Mouse (Mus musculus): ENCODE measurements around the gene Igsf21. TPM values are rescaled to one million over a fixed set of nuclear protein-coding genes. Genes with fewer than 3 reads are reported as not detected.
A peak's percentile ranks its signal among the peaks of the same experiment; 100 is the strongest.

Gene Igsf21
- polyA plus RNA-seq (2014; fragmentation: Nextera tagmentation; extraction: Ambion mirVana): 15.2 and 16.5 TPM in 2 replicates

DNA sequence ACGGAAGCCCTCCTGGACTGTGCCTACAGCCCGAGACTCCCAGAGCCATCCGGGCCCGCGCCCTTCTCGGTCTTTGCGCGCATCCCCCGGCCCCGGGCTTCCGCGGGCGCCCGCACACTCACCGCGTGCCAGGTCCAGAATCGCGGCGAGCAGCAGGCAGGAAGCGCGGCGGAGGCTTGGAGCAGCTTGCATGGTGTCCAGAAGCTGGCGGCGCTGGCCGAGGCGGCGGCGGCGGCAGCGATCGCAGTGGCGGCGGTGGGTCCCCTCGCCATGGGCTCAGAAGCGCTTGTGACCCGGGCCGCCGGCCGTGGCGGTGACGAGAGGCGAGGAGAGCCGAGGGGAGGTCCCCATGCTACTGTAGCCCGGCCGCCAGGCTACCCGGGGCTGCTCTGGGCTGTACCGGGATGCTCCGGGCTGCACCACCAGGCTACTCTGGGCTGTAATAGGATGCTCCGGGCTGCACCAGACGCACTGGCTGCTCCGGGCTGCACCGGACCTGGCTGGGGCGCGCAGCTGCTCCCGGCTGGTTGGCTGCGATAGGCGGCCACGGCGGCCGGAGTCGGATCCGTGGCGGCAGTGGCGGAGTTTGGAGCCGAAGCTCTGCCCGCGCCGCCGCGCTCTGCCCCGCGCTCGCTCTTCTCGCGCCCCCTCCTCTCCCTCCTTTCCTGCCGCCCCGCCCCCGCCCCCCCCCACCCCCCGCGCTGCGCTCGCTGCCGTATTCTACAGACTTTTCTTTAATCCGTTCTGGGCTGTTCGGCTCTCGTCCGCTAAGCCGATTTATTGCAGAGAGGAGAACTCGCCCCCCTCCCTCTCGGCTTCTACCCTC, at the start of gene Igsf21:
TSS of gene Igsf21 (minus strand) at position 605 of the 826 bp plus-strand sequence.
- Histone ChIP-seq H3K9ac (ENCODE audit: low read length) (peak within 1 kb of the TSS; percentile 80), H3K36me3 (ENCODE audit: control insufficient read depth, insufficient read depth, low read length) (no peaks in the 10 kb centered on the region), H3K9me3 (ENCODE audit: control insufficient read depth, low read length) (no peaks in the 10 kb centered on the region), H3K4me1 (ENCODE audit: control insufficient read depth, insufficient read depth, low read length) (peaks cover 36% of the 10 kb centered on the region), H3K4me3 (ENCODE audit: low read depth, low read length) (peak within 1 kb of the TSS; percentile 62), H3K27me3 (ENCODE audit: control insufficient read depth, insufficient read depth, low read length) (peaks cover 68% of the 10 kb centered on the region), H3K27ac (ENCODE audit: low read depth, low read length) (peak within 1 kb of the TSS; percentile 61), H3K4me2 (peak within 1 kb of the TSS; percentile 98)
- WGBS: under 1% methylated on average over 78 of the region's 90 CpGs
- ATAC-seq (ENCODE audit: low FRiP score) (peak; percentile 84), DNase-seq (ENCODE audit: low spot score, missing footprints) (peak; percentile 96)

DNA sequence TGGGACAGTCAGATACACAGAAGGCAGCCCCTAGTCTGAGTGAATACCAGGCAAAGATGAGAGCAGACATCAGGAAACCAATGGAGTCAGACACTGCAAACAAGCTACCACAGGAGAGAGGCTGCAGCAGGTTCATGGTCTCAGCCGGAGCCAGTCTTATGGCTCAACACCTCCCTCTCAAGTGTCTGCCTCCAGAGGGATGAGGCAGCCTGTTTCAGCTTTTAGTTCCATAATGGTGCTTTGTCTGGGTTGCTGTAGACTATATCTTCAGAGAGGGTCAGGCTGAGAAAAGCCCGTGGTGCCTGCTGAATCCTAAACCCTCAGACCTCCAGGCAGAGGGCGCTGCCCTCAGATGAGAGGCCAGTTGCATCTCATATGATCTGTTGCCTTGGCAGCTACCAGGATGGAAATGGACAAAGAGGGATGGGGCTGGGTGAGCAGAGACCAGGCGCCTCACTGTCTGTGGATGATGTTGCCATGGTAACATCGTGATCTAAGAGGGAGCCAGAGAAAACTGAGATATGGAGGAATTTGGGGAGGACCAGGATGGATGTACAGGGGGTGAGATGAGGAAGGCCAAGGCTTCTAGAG, 39.2 kb upstream of the Igsf21 start:
- ATAC-seq (ENCODE audit: low FRiP score) (no peak), DNase-seq (ENCODE audit: low spot score, missing footprints) (peak; percentile 77)
- H3K9ac ChIP-seq (ENCODE audit: low read length): no peak overlapping the region
- no peaks in the 10 kb centered on the region for H3K4me1 ChIP-seq (ENCODE audit: control insufficient read depth, insufficient read depth, low read length)
- no peak overlapping the region for H3K4me3 ChIP-seq (ENCODE audit: low read depth, low read length)
- no peaks in the 10 kb centered on the region for H3K36me3 ChIP-seq (ENCODE audit: control insufficient read depth, insufficient read depth, low read length)
- H3K27ac ChIP-seq (ENCODE audit: low read depth, low read length): no peak overlapping the region
- H3K27me3 ChIP-seq (ENCODE audit: control insufficient read depth, insufficient read depth, low read length): no peaks in the 10 kb centered on the region
- H3K9me3 ChIP-seq (ENCODE audit: control insufficient read depth, low read length): no peaks in the 10 kb centered on the region
- no peak overlapping the region for H3K4me2 ChIP-seq
- 66% methylated on average over 5 of the region's 5 CpGs for WGBS

DNA sequence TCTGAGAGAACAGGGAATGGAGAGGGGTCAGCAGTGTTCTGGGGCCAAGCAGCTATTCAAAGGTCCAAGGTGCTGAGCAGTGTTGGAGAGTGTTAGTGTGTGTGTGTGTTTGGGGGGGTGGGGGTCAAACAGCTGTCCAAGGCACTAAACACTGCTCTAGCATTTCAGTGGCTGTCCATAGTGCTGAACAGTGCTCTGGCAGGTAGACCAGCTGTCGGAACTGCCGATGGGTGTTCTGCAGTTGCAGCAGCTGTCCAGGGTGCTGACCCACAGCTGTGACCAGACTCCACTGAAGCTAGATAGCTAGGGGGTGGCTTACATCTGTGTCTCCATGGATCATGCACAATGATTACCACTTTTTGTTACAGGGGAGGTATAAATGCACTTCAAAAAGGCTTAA, 36.8 kb upstream of the Igsf21 start:
- WGBS: 22% methylated on average over 2 of the region's 2 CpGs
- peak; percentile 83 for DNase-seq (ENCODE audit: low spot score, missing footprints)
- H3K27ac ChIP-seq (ENCODE audit: low read depth, low read length): no peak overlapping the region
- no peaks in the 10 kb centered on the region for H3K36me3 ChIP-seq (ENCODE audit: control insufficient read depth, insufficient read depth, low read length)
- H3K9ac ChIP-seq (ENCODE audit: low read length): no peak overlapping the region
- H3K27me3 ChIP-seq (ENCODE audit: control insufficient read depth, insufficient read depth, low read length): no peaks in the 10 kb centered on the region
- H3K4me1 ChIP-seq (ENCODE audit: control insufficient read depth, insufficient read depth, low read length): no peaks in the 10 kb centered on the region
- no peak overlapping the region for H3K4me2 ChIP-seq
- H3K9me3 ChIP-seq (ENCODE audit: control insufficient read depth, low read length): no peaks in the 10 kb centered on the region
- H3K4me3 ChIP-seq (ENCODE audit: low read depth, low read length): no peak overlapping the region
- no peak for ATAC-seq (ENCODE audit: low FRiP score)

- ATAC-seq (ENCODE audit: low FRiP score) (no peak), DNase-seq (ENCODE audit: low spot score, missing footprints) (peak; percentile 2)
- Histone ChIP-seq H3K4me2 (no peak overlapping the region), H3K4me1 (ENCODE audit: control insufficient read depth, insufficient read depth, low read length) (no peaks in the 10 kb centered on the region), H3K4me3 (ENCODE audit: low read depth, low read length) (no peak overlapping the region), H3K36me3 (ENCODE audit: control insufficient read depth, insufficient read depth, low read length) (no peaks in the 10 kb centered on the region), H3K27me3 (ENCODE audit: control insufficient read depth, insufficient read depth, low read length) (no peaks in the 10 kb centered on the region), H3K9me3 (ENCODE audit: control insufficient read depth, low read length) (0 out of 2 replicates have a peak, but pooled peaks cover 2% of the 10 kb centered on the region), H3K9ac (ENCODE audit: low read length) (no peak overlapping the region), H3K27ac (ENCODE audit: low read depth, low read length) (no peak overlapping the region)
- WGBS: 96% methylated on average over 2 of the region's 2 CpGs
These were observed 31.7 kb upstream of the Igsf21 start for GRCm38 (mm10) chr4:140278269-140278668.

GRCm38 (mm10) chr4:140271913-140272312, 25.3 kb upstream of the Igsf21 start:
- Histone ChIP-seq H3K27ac (ENCODE audit: low read depth, low read length) (no peak overlapping the region), H3K9me3 (ENCODE audit: control insufficient read depth, low read length) (no peaks in the 10 kb centered on the region), H3K9ac (ENCODE audit: low read length) (no peak overlapping the region), H3K4me2 (no peak overlapping the region), H3K36me3 (ENCODE audit: control insufficient read depth, insufficient read depth, low read length) (no peaks in the 10 kb centered on the region), H3K27me3 (ENCODE audit: control insufficient read depth, insufficient read depth, low read length) (no peaks in the 10 kb centered on the region), H3K4me1 (ENCODE audit: control insufficient read depth, insufficient read depth, low read length) (peaks cover 16% of the 10 kb centered on the region), H3K4me3 (ENCODE audit: low read depth, low read length) (no peak overlapping the region)
- ATAC-seq (ENCODE audit: low FRiP score) (no peak), DNase-seq (ENCODE audit: low spot score, missing footprints) (peak; percentile 64)
- WGBS: 89% methylated on average over 5 of the region's 5 CpGs

- Histone ChIP-seq H3K4me1 (ENCODE audit: control insufficient read depth, insufficient read depth, low read length) (peaks cover 16% of the 10 kb centered on the region), H3K36me3 (ENCODE audit: control insufficient read depth, insufficient read depth, low read length) (no peaks in the 10 kb centered on the region), H3K9ac (ENCODE audit: low read length) (no peak overlapping the region), H3K4me3 (ENCODE audit: low read depth, low read length) (no peak overlapping the region), H3K27ac (ENCODE audit: low read depth, low read length) (no peak overlapping the region), H3K27me3 (ENCODE audit: control insufficient read depth, insufficient read depth, low read length) (no peaks in the 10 kb centered on the region), H3K9me3 (ENCODE audit: control insufficient read depth, low read length) (no peaks in the 10 kb centered on the region), H3K4me2 (no peak overlapping the region)
- ATAC-seq (ENCODE audit: low FRiP score): no peak
- no peak for DNase-seq (ENCODE audit: low spot score, missing footprints)
- WGBS: 47% methylated on average over 7 of the region's 7 CpGs
These were observed 23.9 kb upstream of the Igsf21 start for GRCm38 (mm10) chr4:140270451-140270850.

DNA sequence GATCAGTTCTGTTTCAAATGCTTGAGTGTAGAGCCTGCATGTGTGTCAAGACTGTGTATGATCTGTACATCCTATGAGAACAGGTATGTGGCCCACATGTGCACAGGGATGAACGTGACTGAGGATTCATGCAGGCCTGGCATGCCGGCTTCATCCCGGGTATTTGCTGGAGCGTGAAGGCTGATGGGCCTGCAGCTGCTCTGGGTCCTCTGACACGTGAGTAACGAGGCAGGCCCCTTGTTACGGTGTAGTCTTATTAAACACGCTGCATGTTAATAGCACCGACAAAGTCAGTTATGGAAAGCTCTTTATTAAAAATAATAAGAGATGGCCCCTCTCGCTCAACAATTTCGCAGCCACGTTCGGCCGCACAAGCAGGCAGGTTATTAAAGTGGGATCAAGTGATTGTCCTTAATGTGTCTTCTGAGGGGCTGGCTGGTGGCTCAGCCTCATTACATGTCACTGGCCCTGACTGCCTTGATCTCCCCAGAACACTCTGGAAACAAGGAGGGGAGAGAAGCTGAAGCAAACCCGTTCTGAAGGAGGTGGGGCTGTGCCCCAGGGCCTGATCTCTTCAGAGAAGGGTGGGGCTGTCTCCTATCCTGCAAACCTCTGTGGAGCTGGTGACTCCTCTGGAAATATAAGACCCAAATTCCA, 22.7 kb upstream of the Igsf21 start:
- Histone ChIP-seq H3K4me2 (no peak overlapping the region), H3K36me3 (ENCODE audit: control insufficient read depth, insufficient read depth, low read length) (no peaks in the 10 kb centered on the region), H3K27ac (ENCODE audit: low read depth, low read length) (no peak overlapping the region), H3K4me1 (ENCODE audit: control insufficient read depth, insufficient read depth, low read length) (peaks cover 16% of the 10 kb centered on the region), H3K27me3 (ENCODE audit: control insufficient read depth, insufficient read depth, low read length) (no peaks in the 10 kb centered on the region), H3K4me3 (ENCODE audit: low read depth, low read length) (no peak overlapping the region), H3K9ac (ENCODE audit: low read length) (no peak overlapping the region), H3K9me3 (ENCODE audit: control insufficient read depth, low read length) (no peaks in the 10 kb centered on the region)
- ATAC-seq (ENCODE audit: low FRiP score): no peak
- WGBS: 74% methylated on average over 15 of the region's 15 CpGs
- peak; percentile 69 for DNase-seq (ENCODE audit: low spot score, missing footprints)

DNA sequence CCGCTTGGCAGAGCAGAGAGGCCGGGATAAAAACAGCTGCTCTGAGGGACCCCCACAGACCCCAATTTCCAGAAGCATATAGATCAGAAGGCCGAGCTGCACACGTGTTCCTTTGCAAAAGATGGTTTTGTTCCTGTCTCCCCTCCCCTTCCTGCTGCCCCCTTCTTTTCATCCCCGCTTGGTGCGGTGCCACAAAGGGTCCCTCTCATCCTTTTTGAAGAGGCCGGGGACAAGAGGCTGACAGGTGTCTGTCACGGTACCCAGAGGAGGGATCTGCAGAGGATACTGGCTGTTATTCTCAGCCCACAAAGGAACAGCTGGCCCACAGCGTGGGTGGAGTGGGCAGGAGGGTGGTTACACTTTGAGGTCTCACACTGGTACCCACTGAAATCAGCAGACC, 21.3 kb upstream of the Igsf21 start:
- H3K4me3 ChIP-seq (ENCODE audit: low read depth, low read length): no peak overlapping the region
- H3K4me1 ChIP-seq (ENCODE audit: control insufficient read depth, insufficient read depth, low read length): peaks cover 16% of the 10 kb centered on the region
- no peaks in the 10 kb centered on the region for H3K27me3 ChIP-seq (ENCODE audit: control insufficient read depth, insufficient read depth, low read length)
- no peak overlapping the region; the same call in 1 of the 2 replicates for H3K9ac ChIP-seq (ENCODE audit: low read length)
- H3K27ac ChIP-seq (ENCODE audit: low read depth, low read length): no peak overlapping the region
- ATAC-seq (ENCODE audit: low FRiP score): no peak
- no peaks in the 10 kb centered on the region for H3K36me3 ChIP-seq (ENCODE audit: control insufficient read depth, insufficient read depth, low read length)
- no peaks in the 10 kb centered on the region for H3K9me3 ChIP-seq (ENCODE audit: control insufficient read depth, low read length)
- 55% methylated on average over 9 of the region's 9 CpGs for WGBS
- H3K4me2 ChIP-seq: no peak overlapping the region
- DNase-seq (ENCODE audit: low spot score, missing footprints): peak; percentile 75

DNA sequence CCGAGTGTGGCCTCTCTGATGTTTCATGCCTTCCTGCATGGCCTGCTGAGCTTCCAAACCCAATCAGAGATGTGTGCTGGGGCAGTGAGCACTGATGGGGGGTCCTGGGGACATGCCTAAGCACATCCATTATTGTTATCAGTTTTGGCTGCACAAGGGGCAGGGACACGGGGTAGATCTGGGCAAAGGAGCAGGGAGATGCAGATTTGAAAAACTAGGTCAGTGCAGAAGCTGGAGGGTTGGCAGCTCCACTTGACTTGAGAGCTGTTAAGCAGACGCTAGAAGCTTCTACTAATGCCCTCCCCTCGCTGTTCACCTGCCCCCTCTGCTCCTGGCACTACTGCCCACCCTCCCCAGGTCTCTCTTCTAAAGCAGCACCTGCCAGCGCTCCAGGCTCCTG, 20.5 kb upstream of the Igsf21 start:
- H3K4me1 ChIP-seq (ENCODE audit: control insufficient read depth, insufficient read depth, low read length): peaks cover 16% of the 10 kb centered on the region

More for the DNA sequence above, 20.5 kb upstream of the Igsf21 start:
- no peaks in the 10 kb centered on the region for H3K9me3 ChIP-seq (ENCODE audit: control insufficient read depth, low read length)
- H3K27me3 ChIP-seq (ENCODE audit: control insufficient read depth, insufficient read depth, low read length): no peaks in the 10 kb centered on the region
- DNase-seq (ENCODE audit: low spot score, missing footprints) (no peak), ATAC-seq (ENCODE audit: low FRiP score) (no peak)
- no peak overlapping the region for H3K27ac ChIP-seq (ENCODE audit: low read depth, low read length)
- no peak overlapping the region; the same call in 1 of the 2 replicates for H3K9ac ChIP-seq (ENCODE audit: low read length)
- no peaks in the 10 kb centered on the region for H3K36me3 ChIP-seq (ENCODE audit: control insufficient read depth, insufficient read depth, low read length)
- 77% methylated on average over 5 of the region's 5 CpGs for WGBS
- H3K4me3 ChIP-seq (ENCODE audit: low read depth, low read length): no peak overlapping the region
- H3K4me2 ChIP-seq: no peak overlapping the region

Data from midbrain, embryonic 11.5 days (tissue).